Mouse (Mus musculus): ENCODE data around the gene Dnajc13. TPM values are rescaled to one million over a fixed set of nuclear protein-coding genes. Genes with fewer than 3 reads are reported as not detected.

Dnajc13 gene
- polyA plus RNA-seq, 1 experiment from 2014 or later = 26.8 TPM

DNA sequence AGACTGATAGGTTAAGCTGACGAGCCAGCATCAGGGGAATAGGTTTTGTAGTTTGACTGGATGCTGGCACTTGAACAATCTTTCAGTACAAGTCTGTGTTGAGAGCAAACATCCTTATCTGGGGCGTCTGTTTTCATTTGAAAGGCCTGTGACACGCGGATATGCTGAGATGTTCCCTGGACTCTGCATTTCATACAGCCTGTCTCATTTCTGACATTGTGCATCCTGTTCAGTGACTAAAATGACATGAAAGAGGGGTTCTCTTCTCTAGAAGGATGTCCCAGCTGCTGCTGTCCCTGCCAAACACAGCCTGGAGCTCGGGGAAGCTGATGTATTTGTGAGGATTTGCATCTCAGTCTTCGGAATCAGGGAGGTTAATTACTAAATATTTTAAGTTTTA lies 155.2 kb downstream of the Dnajc13 start:
- H3K27me3 ChIP-seq (ENCODE audit: control insufficient read depth, insufficient read depth, low read length) = no peaks in the 10 kb centered on the region
- 85% methylated on average over 6 of the region's 6 CpGs for WGBS

DNA sequence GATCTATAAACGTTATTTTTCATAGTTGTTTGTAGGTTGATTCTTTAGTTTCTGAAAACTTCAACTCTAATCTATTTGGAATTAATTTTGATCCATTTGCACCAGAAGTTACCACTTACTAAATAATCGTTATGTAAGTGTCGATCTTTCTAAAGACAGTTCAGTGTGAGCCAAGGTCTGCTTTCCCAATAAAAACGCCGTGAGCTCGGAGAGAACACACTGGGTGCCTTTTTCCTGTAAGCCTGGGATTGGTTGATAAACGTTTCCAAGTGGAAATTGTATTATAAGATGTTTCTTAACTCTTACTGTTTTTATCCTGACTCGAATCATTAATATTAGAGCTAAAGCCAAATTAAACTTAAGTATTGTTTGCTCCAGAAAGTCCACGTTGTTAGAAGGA lies 155.8 kb downstream of the Dnajc13 start:
- H3K27ac ChIP-seq (ENCODE audit: low read depth, low read length) = no peak overlapping the region
- no peak for DNase-seq (ENCODE audit: low spot score)
- H3K9me3 ChIP-seq (ENCODE audit: control insufficient read depth, low read length) = no peaks in the 10 kb centered on the region
- H3K9ac ChIP-seq (ENCODE audit: low read length) = no peak overlapping the region
- ATAC-seq (ENCODE audit: insufficient read depth, low FRiP score, low TSS enrichment) = no peak
- WGBS = 85% methylated on average over 9 of the region's 9 CpGs
- no peak overlapping the region for H3K4me2 ChIP-seq (ENCODE audit: low read depth)
- no peak overlapping the region for H3K4me3 ChIP-seq (ENCODE audit: low read depth, low read length)
- H3K27me3 ChIP-seq (ENCODE audit: control insufficient read depth, insufficient read depth, low read length) = no peaks in the 10 kb centered on the region
- H3K36me3 ChIP-seq (ENCODE audit: control insufficient read depth, insufficient read depth, low read length) = no peaks in the 10 kb centered on the region
- no peaks in the 10 kb centered on the region for H3K4me1 ChIP-seq (ENCODE audit: control insufficient read depth, insufficient read depth, low read length)

More for the DNA sequence above, 155.2 kb downstream of the Dnajc13 start:
- DNase-seq (ENCODE audit: low spot score) (no peak), ATAC-seq (ENCODE audit: insufficient read depth, low FRiP score, low TSS enrichment) (no peak)
- H3K36me3 ChIP-seq (ENCODE audit: control insufficient read depth, insufficient read depth, low read length) = no peaks in the 10 kb centered on the region
- H3K27ac ChIP-seq (ENCODE audit: low read depth, low read length) = no peak overlapping the region
- H3K4me2 ChIP-seq (ENCODE audit: low read depth) = no peak overlapping the region
- no peak overlapping the region for H3K4me3 ChIP-seq (ENCODE audit: low read depth, low read length)
- H3K4me1 ChIP-seq (ENCODE audit: control insufficient read depth, insufficient read depth, low read length) = no peaks in the 10 kb centered on the region
- H3K9me3 ChIP-seq (ENCODE audit: control insufficient read depth, low read length) = no peaks in the 10 kb centered on the region
- H3K9ac ChIP-seq (ENCODE audit: low read length) = no peak overlapping the region

- no peak for DNase-seq (ENCODE audit: low spot score)
Measured at GRCm38 (mm10) chr9:104104986-104105385, 157.7 kb downstream of the Dnajc13 start.

DNA sequence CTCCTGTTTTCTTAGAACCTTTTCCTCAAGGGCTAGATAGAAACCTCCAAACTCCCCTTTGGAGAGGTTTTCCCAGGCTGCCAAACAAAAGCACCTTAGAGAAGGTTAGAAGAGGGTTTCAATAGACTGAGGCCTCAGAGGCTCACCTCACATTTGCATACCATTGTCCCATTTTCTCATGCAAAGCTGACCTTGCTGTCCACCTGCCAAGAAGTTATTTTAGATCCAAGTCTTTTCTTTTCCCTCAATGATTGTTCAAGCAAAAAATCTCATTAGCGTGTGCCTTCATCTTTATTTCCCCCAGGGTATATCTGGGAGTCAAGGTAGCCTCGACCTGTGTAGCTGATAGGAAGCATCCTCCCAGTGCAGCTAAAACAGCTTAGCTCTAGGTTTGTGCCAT lies 159.8 kb downstream of the Dnajc13 start:
- Histone ChIP-seq H3K27ac (ENCODE audit: low read depth, low read length) (no peak overlapping the region), H3K4me1 (ENCODE audit: control insufficient read depth, insufficient read depth, low read length) (no peaks in the 10 kb centered on the region), H3K36me3 (ENCODE audit: control insufficient read depth, insufficient read depth, low read length) (no peaks in the 10 kb centered on the region), H3K4me3 (ENCODE audit: low read depth, low read length) (no peak overlapping the region), H3K9me3 (ENCODE audit: control insufficient read depth, low read length) (no peaks in the 10 kb centered on the region), H3K9ac (ENCODE audit: low read length) (no peak overlapping the region), H3K27me3 (ENCODE audit: control insufficient read depth, insufficient read depth, low read length) (no peaks in the 10 kb centered on the region), H3K4me2 (ENCODE audit: low read depth) (no peak overlapping the region)
- DNase-seq (ENCODE audit: low spot score) (no peak), ATAC-seq (ENCODE audit: insufficient read depth, low FRiP score, low TSS enrichment) (no peak)
- 43% methylated on average over 2 of the region's 2 CpGs for WGBS

More at GRCm38 (mm10) chr9:104104986-104105385, 157.7 kb downstream of the Dnajc13 start:
- Histone ChIP-seq H3K4me3 (ENCODE audit: low read depth, low read length) (no peak overlapping the region), H3K9ac (ENCODE audit: low read length) (no peak overlapping the region), H3K36me3 (ENCODE audit: control insufficient read depth, insufficient read depth, low read length) (no peaks in the 10 kb centered on the region), H3K27me3 (ENCODE audit: control insufficient read depth, insufficient read depth, low read length) (no peaks in the 10 kb centered on the region), H3K4me2 (ENCODE audit: low read depth) (no peak overlapping the region), H3K4me1 (ENCODE audit: control insufficient read depth, insufficient read depth, low read length) (no peaks in the 10 kb centered on the region), H3K9me3 (ENCODE audit: control insufficient read depth, low read length) (no peaks in the 10 kb centered on the region), H3K27ac (ENCODE audit: low read depth, low read length) (no peak overlapping the region)
- ATAC-seq (ENCODE audit: insufficient read depth, low FRiP score, low TSS enrichment) = no peak
- WGBS = 85% methylated on average over 2 of the region's 2 CpGs

- Histone ChIP-seq H3K27ac (ENCODE audit: low read depth, low read length) (no peak overlapping the region), H3K4me2 (ENCODE audit: low read depth) (no peak overlapping the region), H3K4me1 (ENCODE audit: control insufficient read depth, insufficient read depth, low read length) (no peaks in the 10 kb centered on the region), H3K4me3 (ENCODE audit: low read depth, low read length) (no peak overlapping the region), H3K9ac (ENCODE audit: low read length) (no peak overlapping the region), H3K27me3 (ENCODE audit: control insufficient read depth, insufficient read depth, low read length) (no peaks in the 10 kb centered on the region), H3K9me3 (ENCODE audit: control insufficient read depth, low read length) (no peaks in the 10 kb centered on the region), H3K36me3 (ENCODE audit: control insufficient read depth, insufficient read depth, low read length) (no peaks in the 10 kb centered on the region)
- WGBS = 40% methylated on average over 6 of the region's 6 CpGs
- no peak for ATAC-seq (ENCODE audit: insufficient read depth, low FRiP score, low TSS enrichment)
- no peak for DNase-seq (ENCODE audit: low spot score)
Measured at GRCm38 (mm10) chr9:104102301-104102700, 160.4 kb downstream of the Dnajc13 start.

GRCm38 (mm10) chr9:104101458-104101857 lies 161.3 kb downstream of the Dnajc13 start:
- H3K4me2 ChIP-seq (ENCODE audit: low read depth) = no peak overlapping the region
- H3K27ac ChIP-seq (ENCODE audit: low read depth, low read length) = no peak overlapping the region
- no peaks in the 10 kb centered on the region for H3K27me3 ChIP-seq (ENCODE audit: control insufficient read depth, insufficient read depth, low read length)
- no peaks in the 10 kb centered on the region for H3K36me3 ChIP-seq (ENCODE audit: control insufficient read depth, insufficient read depth, low read length)
- H3K9ac ChIP-seq (ENCODE audit: low read length) = no peak overlapping the region
- no peaks in the 10 kb centered on the region for H3K4me1 ChIP-seq (ENCODE audit: control insufficient read depth, insufficient read depth, low read length)
- H3K9me3 ChIP-seq (ENCODE audit: control insufficient read depth, low read length) = no peaks in the 10 kb centered on the region
- DNase-seq (ENCODE audit: low spot score) = no peak
- WGBS = 43% methylated on average over 3 of the region's 3 CpGs
- ATAC-seq (ENCODE audit: insufficient read depth, low FRiP score, low TSS enrichment) = no peak
- no peak overlapping the region for H3K4me3 ChIP-seq (ENCODE audit: low read depth, low read length)

Other genes with a start within 250 kb of the Dnajc13 start
- not detected in 2 replicates for gene Gm28305, start 222.3 kb downstream of the Dnajc13 start, polyA plus RNA-seq (2014; fragmentation: Nextera tagmentation; extraction: Ambion mirVana)
- 64.6 and 65.6 TPM in 2 replicates for gene Uba5, start 199.8 kb downstream of the Dnajc13 start, polyA plus RNA-seq (2014; fragmentation: Nextera tagmentation; extraction: Ambion mirVana)
- 8.1 and 9.7 TPM in 2 replicates for gene Acad11, start 199.6 kb downstream of the Dnajc13 start, polyA plus RNA-seq (2014; fragmentation: Nextera tagmentation; extraction: Ambion mirVana)
- 0.18 and 0.52 TPM in 2 replicates for gene Ackr4, start 136.0 kb downstream of the Dnajc13 start, polyA plus RNA-seq (2014; fragmentation: Nextera tagmentation; extraction: Ambion mirVana)
- gene Acpp, start 74.8 kb upstream of the Dnajc13 start, polyA plus RNA-seq (2014; fragmentation: Nextera tagmentation; extraction: Ambion mirVana) = 0.20 and 0.45 TPM in 2 replicates